Mouse (Mus musculus) heart, adult 2 months (tissue): ENCODE measurements around the gene Cacnb1. TPM values are rescaled to one million over a fixed set of nuclear protein-coding genes. Genes with fewer than 3 reads are reported as not detected.

Source experiments
- DNase-seq, 2 experiments: peaks; one replicate each; pipeline ENCODE4 v3.0.0; 2021
- H3K27ac ChIP-seq: fragments of 200-600 bp; 2 replicates; pipeline ENCODE4 v1.8.1; 2022
- H3K27me3 ChIP-seq: fragments of 200-500 bp; 2 replicates; pipeline ENCODE4 v1.6.1; 2012; ENCODE audit warnings: mild to moderate bottlenecking, low read length, inconsistent platforms, mixed read lengths; ENCODE audit not compliant: control insufficient read depth, insufficient read depth
- H3K36me3 ChIP-seq: fragments of 200-500 bp; 2 replicates; pipeline ENCODE4 v1.6.1; 2012; ENCODE audit warnings: low read length, inconsistent platforms; ENCODE audit not compliant: control insufficient read depth, insufficient read depth
- H3K4me1 ChIP-seq: fragments of 200-500 bp; 2 replicates; pipeline ENCODE4 v1.6.1; 2011; ENCODE audit warnings: low read length; ENCODE audit not compliant: control insufficient read depth, insufficient read depth
- H3K4me3 ChIP-seq: fragments of 200-600 bp; 2 replicates; pipeline ENCODE4 v1.8.1; 2022
- H3K79me2 ChIP-seq: fragments of 200-500 bp; replicated peaks from 2 replicates; pipeline ENCODE4 v1.6.1; 2012; ENCODE audit warnings: mild to moderate bottlenecking, inconsistent platforms, low read length, moderate library complexity, mixed read lengths; ENCODE audit not compliant: control insufficient read depth, insufficient read depth
- H3K9ac ChIP-seq: fragments of 200-500 bp; 2 replicates; pipeline ENCODE4 v1.6.1; 2012; ENCODE audit warnings: low read depth, mild to moderate bottlenecking, control low read depth, inconsistent platforms, low read length, mixed read lengths
- CTCF ChIP-seq: fragments of 200-600 bp; IDR thresholded peaks from 2 replicates; pipeline ENCODE4 v1.8.1; 2022; ENCODE audit warnings: antibody characterized with exemption, mild to moderate bottlenecking, moderate library complexity
- EP300 ChIP-seq: fragments of 200-500 bp; IDR thresholded peaks from 2 replicates; pipeline ENCODE4 v1.6.1; 2011; ENCODE audit warnings: low read depth, low read length, control low read depth; ENCODE audit not compliant: insufficient read depth
- POLR2A ChIP-seq: fragments of 200-500 bp; IDR thresholded peaks from 2 replicates; pipeline ENCODE4 v1.6.1; 2011; ENCODE audit warnings: mild to moderate bottlenecking, low read depth, low read length, control low read depth; ENCODE audit not compliant: insufficient read depth
- WGBS: fragments of 180-500 bp; shearing (Covaris S2); methylation state at CpG from one replicate; pipeline ENCODE4 v1.1.7; 2018; 5-methylcytosine and 5-hydroxymethylcytosine counted together
- intact Hi-C: fragments of 180-260 bp; cut with DNase I; formaldehyde crosslinking; loops from one replicate; pipeline ENCODE4 v1.15.1; 2025
- polyA plus RNA-seq: library from polyadenylated mRNA; depleted of rRNA; stranded (reverse); fragments of >200 nt; gene quantifications from 2 replicates; pipeline ENCODE4 v1.2.3, GENCODE M21; 2012
- total RNA-seq, 2 experiments: library from RNA; stranded (reverse); gene quantifications; 2 replicates each; pipeline ENCODE4 v1.2.3; 2021

Gene Cacnb1
- total and polyA plus RNA-seq, 3 experiments = 5.9 to 10.5 (median 6.1) TPM

DNA sequence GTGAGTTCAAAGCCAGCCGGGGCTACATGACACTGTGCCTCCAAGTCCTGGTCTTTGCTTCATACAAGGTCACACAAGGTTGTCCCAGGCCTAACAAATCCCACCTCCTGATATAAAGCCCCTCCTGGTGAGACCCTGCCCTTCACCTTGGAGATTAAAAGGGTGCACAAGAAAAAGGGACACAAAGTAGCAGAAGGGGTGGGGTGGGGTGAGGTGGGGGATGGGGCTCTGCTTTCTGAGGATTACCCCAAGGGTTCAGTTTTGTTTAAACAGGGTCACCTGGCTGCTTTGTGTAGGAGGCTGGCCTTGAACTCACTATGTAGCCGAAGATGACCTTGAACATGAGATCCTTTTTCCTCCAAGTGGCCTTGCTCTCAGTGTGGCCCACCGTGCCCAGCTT is 39.3 kb downstream of the Cacnb1 start:
- H3K4me3 ChIP-seq = no peak overlapping the region
- intact Hi-C loops = no loop called here
- WGBS = 92% methylated on average over 3 of the region's 3 CpGs
- no peaks in the 10 kb centered on the region for H3K79me2 ChIP-seq
- TF ChIP-seq CTCF = no peak
- no peak for TF ChIP-seq POLR2A
- TF ChIP-seq EP300 = no peak
- no peak overlapping the region for H3K9ac ChIP-seq
- DNase-seq = no peak
- no peaks in the 10 kb centered on the region for H3K27me3 ChIP-seq
- peaks cover 6% of the 10 kb centered on the region for H3K4me1 ChIP-seq
- no peak overlapping the region for H3K27ac ChIP-seq
- H3K36me3 ChIP-seq = no peaks in the 10 kb centered on the region

DNA sequence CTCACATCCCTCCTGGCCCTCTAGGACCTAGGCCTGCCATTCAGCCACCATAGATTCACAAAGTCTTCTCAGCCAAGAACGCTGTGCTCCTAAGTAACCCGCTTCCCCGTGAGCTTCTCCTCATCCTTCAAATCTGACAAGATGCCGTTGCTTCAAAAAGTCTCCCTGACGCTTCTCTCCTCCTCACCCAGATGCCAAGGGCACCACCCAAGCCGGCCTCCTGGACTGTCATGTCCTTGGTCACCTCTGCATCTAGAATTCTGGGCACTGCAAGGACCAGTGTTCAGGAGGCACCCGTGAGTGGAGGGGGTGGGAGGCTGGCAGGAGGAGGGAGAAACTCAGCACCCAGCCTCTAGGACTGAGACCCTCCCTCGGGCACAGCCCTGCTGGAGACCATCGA is 40.1 kb downstream of the Cacnb1 start:
- peaks cover 6% of the 10 kb centered on the region for H3K4me1 ChIP-seq
- H3K9ac ChIP-seq = no peak overlapping the region
- H3K27ac ChIP-seq = no peak overlapping the region
- no peaks in the 10 kb centered on the region for H3K27me3 ChIP-seq
- intact Hi-C loops = no loop called here
- DNase-seq = no peak
- 92% methylated on average over 9 of the region's 9 CpGs for WGBS
- no peaks in the 10 kb centered on the region for H3K36me3 ChIP-seq
- H3K79me2 ChIP-seq = no peaks in the 10 kb centered on the region
- no peak overlapping the region for H3K4me3 ChIP-seq
- TF ChIP-seq EP300 (no peak), POLR2A (no peak), CTCF (no peak)

DNA sequence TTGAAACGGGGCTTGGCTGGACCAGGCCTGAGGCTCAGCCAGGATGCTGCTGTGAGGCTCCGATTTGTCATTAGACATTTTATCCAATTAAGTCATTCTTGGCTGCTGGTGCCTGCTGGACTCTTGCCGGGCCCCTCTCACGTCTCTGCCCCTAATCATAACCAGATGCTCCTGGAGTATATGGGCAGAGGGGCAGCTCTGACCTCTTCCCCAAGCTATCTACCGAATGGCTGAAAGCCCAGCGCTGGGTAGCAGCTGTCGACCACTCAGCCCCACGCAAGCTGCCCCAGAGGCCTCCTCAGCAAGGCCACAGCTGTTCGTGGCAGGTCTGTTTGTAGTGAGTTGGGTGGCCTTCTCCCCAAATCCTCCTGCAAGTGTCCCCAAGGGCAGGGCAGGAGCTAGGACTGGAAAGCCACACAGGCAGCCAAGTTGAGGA is 42.3 kb downstream of the Cacnb1 start:
- 59% methylated on average over 9 of the region's 9 CpGs for WGBS
- H3K79me2 ChIP-seq = no peaks in the 10 kb centered on the region
- no peaks in the 10 kb centered on the region for H3K36me3 ChIP-seq
- no peak for TF ChIP-seq POLR2A
- TF ChIP-seq EP300 = 0 out of 2 replicates have a peak, but pooled peaks have one; percentile 7
- no peak overlapping the region for H3K4me3 ChIP-seq
- intact Hi-C loops = no loop called here
- DNase-seq = peak; percentile 77 to 81
- no peaks in the 10 kb centered on the region for H3K27me3 ChIP-seq
- H3K27ac ChIP-seq = peak overlapping the region; percentile 61
- H3K9ac ChIP-seq = no peak overlapping the region
- H3K4me1 ChIP-seq = peaks cover 6% of the 10 kb centered on the region

DNA sequence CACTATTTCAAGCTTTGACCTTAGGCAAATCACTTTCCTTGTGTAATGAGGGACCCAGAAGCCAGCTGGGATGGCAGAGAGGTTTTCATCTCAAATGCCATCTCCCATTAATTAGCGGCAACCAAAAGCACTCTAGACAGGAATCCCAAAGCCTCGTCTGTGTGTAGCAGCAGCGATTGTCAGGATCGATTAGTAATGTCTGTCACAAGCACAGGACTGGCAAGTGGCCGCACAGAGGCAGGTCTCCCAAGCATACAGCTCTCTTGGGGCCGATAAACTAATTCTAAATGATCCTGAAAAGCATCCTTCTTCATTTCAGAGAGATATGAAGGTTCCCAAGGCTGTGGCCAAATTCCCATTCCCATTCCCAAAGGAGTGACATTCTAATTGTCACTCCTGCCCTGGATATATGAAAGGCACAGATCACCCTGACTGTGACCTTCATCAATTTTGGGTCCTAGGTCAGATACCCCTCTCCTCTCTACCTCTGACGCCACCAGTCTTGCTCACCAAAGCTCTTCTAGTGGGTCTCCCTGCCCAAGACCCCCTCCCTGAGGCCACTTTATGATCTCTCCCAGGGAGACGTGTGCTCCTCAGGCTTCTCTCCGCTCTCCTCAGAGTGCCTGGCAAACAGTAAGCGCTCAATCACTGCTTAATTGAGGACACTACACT is 42.9 kb downstream of the Cacnb1 start:
- no peak for DNase-seq
- TF ChIP-seq EP300 = no peak
- TF ChIP-seq POLR2A = no peak
- TF ChIP-seq CTCF = no peak
- no peak overlapping the region for H3K4me3 ChIP-seq
- no peaks in the 10 kb centered on the region for H3K36me3 ChIP-seq
- peaks cover 6% of the 10 kb centered on the region for H3K4me1 ChIP-seq
- intact Hi-C loops = no loop called here
- WGBS = 59% methylated on average over 10 of the region's 10 CpGs
- no peaks in the 10 kb centered on the region for H3K79me2 ChIP-seq
- no peak overlapping the region for H3K9ac ChIP-seq
- peak overlapping the region; percentile 61 for H3K27ac ChIP-seq
- H3K27me3 ChIP-seq = no peaks in the 10 kb centered on the region

DNA sequence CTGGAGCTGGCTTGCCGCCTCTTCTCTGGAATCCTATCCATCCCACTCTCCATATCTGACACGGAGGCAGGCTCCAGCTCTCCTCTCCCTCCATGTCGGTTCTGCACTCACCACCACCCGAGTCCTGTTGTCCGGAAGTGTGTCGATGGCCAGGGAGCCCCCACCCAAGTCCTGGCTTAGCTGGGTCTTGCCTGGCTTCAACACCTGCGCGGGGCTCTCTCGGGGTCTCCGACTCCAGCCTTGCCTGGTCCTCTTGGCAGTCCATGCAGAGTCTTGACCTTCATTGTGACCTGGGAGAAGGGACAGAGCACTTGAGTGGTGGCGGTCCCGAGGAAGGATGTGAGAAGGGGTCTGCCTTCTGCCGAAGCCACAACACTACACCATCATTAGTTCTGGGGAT is 44.4 kb downstream of the Cacnb1 start:
- intact Hi-C loops = no loop called here
- Histone ChIP-seq H3K9ac (no peak overlapping the region), H3K27ac (no peak overlapping the region), H3K4me1 (peaks cover 6% of the 10 kb centered on the region), H3K36me3 (no peaks in the 10 kb centered on the region), H3K79me2 (no peaks in the 10 kb centered on the region), H3K27me3 (no peaks in the 10 kb centered on the region), H3K4me3 (no peak overlapping the region)
- TF ChIP-seq EP300 (no peak), CTCF (no peak), POLR2A (no peak)
- no peak for DNase-seq
- 86% methylated on average over 13 of the region's 13 CpGs for WGBS

DNA sequence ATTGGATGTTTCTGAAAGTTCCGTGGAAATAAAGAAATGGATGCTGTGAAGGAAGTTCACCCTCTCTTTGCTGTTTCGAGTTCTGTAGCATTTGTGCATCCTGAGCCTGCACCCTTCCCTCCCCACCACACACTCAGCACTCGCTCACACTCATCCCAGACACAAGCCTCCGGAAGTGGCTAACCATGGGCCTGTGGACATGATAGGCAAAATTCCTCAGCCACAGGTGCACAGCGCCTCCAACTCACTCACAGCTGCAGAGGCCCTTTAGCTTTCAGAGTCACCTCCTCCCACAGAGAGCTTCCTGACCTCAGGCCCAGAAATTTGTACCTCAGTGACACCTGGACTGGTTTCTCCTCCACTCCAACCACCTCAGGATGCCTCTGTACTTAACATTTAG is 45.0 kb downstream of the Cacnb1 start:
- DNase-seq = no peak
- WGBS = 76% methylated on average over 5 of the region's 5 CpGs
- H3K79me2 ChIP-seq = no peaks in the 10 kb centered on the region
- H3K36me3 ChIP-seq = no peaks in the 10 kb centered on the region
- H3K27me3 ChIP-seq = no peaks in the 10 kb centered on the region
- no peak overlapping the region for H3K9ac ChIP-seq
- H3K4me3 ChIP-seq = no peak overlapping the region
- H3K4me1 ChIP-seq = peaks cover 6% of the 10 kb centered on the region
- intact Hi-C loops = no loop called here
- H3K27ac ChIP-seq = no peak overlapping the region
- TF ChIP-seq EP300 (no peak), POLR2A (no peak), CTCF (no peak)
